Mouse (Mus musculus): ENCODE measurements around the gene Cabin1.

Gene Cabin1

GRCm38 (mm10) chr10:75766856-75767255, 2.7 kb upstream of the Cabin1 start:
- no peak for DNase-seq (ENCODE audit: low spot score)

DNA sequence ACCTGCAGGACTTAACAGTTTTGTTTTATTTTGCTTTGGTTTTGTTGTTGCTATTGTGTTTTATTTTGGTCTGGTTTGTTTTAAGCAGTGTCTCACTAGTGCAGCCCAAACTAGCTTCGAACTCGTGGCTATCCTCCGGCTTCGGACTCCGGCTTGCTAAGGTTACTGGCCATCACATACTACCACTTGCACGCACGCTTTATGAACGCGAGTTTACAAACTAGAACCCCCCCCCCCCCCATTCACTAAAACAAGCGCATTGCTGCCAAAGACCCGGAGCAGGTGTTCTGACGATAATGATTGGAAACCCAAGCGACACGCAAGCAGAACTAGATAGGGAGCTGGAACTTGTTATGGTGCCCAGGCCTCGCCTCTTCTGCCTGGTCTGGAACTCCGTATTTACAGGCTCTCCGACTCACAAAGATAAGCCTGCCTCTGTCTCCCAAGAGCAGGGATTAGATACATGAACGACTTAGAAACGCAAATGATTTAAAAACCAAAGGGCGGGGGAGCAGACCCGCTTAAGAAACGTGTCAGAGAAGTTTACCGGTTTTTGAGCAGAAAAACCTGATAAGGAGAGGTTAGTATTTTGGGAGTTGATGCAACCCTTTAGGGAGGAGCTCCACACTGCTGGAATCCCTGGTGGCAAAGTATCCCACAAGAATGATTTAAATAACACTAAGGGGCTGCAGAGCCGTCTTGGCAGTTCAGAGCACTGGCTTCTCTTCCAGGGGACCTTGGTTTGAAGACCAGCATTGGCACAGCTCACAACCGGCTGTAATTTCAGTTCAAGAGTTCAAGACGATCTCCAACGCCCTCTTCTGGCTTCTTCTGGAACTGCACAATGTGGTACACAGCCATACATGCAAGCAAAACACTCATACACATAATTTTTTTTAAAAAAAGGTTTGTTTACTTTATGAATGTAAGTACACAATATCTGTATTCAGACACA, 655 bp upstream of the Cabin1 start:
- DNase-seq (ENCODE audit: low spot score) = peak; percentile 61

DNA sequence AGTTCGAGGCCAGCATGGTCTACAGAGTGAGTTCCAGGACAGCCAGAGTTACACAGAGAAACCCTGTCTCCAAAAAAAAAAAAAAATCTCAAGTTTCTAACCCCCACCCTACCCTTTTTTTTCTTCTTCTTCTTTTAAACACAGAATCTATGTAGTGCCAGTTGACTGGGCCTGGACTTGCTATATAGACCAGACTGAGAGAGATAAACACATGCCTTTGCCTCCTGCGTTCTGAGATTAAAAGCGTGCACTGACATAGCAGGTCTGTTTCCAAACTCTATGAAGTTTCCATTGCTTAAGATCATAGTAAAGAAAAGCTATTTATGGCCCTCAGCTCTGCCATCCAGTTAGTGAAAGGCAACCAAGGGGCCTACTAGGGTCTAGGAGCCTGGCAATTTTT, 1.7 kb downstream of the Cabin1 start:
- DNase-seq (ENCODE audit: low spot score) = no peak

DNA sequence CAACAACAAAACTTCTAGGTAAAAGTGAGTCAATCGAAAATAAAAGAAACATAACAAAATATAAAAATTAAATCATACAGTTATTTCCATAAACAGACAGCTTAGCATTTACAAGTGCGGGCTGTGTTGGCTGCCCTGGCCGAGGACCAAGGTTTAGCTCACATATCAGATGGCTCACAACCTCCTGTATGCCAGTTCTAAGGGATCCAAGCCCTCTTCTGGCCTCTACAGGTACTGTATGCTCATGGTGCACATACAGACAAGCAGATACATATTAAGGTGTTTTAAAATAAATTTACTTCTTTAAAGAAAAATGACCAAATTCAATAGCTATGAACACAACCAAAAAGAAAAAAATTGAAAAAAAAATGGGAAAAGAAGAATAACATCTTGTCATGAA, 3.8 kb downstream of the Cabin1 start:
- no peak for DNase-seq (ENCODE audit: low spot score)

- no peak for DNase-seq (ENCODE audit: low spot score)
Observed at GRCm38 (mm10) chr10:75756719-75757118, 7.4 kb downstream of the Cabin1 start.

GRCm38 (mm10) chr10:75744017-75744416, 20.1 kb downstream of the Cabin1 start:
- peak; percentile 76 for DNase-seq (ENCODE audit: low spot score)

DNA sequence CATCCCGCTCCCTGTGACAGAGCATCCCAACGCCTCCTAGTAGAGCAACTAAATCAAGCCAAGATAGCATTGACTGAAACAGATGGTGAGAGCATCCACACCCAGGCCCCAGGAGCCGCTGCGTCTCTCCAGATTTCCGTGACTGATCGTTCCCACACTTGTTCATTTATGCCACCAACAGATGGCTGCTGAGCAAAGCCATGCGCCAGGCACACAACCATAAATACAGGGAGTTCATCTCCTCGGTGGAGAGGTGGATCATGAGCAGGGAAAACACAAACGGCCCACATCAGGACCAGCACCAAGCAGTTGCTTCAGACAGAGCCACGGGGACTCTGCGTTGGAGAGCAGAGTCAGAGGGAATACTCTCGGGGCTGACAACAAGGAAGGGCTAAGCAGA, 20.8 kb downstream of the Cabin1 start:
- no peak for DNase-seq (ENCODE audit: low spot score)

DNA sequence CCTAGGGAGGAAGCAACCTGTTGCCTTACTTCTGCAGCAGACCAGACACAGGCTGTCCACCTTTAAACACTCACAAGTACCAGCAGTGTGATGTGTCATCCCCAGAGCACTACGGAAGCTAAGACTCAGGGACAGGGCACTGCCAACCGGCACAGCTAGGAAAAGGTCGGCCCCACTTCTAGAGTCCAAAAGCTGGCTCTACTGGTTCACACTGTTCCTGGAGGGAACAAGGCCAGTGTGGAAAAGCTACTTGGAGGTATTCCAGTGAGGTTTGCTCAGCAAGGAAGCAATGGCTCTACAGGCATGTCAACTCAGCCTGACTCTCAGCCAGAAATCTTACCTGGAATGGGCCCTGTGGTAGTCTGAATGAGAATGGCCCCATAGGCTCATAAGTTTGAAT, 23.3 kb downstream of the Cabin1 start:
- no peak for DNase-seq (ENCODE audit: low spot score)

- no peak for DNase-seq (ENCODE audit: low spot score)
Observed at GRCm38 (mm10) chr10:75725449-75725848, 38.7 kb downstream of the Cabin1 start.

DNA sequence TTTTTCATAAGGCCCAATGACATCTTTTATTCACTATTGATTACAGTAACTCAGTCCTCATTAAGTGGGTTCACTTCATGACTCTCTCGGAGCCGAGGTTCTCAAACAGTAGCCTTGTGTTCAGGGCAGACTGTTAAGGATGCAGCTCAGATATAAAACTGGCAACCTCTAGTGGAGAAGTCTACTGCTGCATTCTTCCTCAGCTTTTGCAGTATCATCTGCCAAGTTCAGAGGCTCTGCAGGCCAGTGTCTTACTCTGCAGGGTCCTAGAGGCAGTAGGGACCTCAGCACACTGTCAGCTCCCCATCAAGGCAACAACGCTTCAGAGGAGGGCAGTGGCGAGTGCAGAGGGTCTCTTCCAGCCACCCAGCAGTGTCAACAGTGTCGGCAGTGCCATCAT, 43.9 kb downstream of the Cabin1 start:
- no peak for DNase-seq (ENCODE audit: low spot score)

DNA sequence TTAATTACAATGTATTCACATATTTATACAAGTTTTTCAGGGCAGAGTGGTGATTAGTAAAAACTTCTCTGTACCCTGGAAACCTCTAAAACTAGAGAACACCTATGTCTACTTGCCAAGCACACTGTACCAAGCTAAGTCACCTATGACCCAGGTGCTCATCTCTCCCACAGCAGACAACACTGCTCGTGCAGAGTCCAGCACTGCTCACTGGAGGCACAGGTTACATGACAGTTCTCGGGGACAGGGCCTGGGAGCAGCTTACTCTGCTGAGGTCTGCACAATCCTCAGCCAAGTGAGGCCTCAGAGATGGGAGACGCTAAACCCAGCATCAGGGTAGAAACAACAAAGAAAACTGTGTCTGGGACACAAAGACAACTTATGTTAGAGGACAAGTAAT, 49.3 kb downstream of the Cabin1 start:
- no peak for DNase-seq (ENCODE audit: low spot score)

DNA sequence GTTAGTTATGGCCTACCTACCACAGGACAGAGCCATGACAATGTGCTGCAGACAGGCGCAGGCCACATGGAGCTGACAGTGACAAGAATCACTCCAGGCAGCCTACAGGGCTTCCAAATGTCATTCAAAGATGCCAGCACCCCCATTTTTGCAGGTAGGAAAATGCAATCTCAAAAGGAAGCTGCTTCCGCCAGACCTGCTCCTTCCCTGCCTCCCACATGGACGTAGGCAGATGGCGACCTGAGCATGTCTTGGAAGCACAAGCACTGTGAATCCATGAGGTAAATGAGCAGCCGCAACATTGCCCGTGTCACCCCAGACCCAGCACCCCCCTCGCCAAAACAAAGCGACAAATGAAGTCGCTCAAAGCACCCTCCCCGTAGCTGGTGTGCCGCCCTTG, 51.1 kb downstream of the Cabin1 start:
- no peak for DNase-seq (ENCODE audit: low spot score)

GRCm38 (mm10) chr10:75710210-75710609, 53.9 kb downstream of the Cabin1 start:
- DNase-seq (ENCODE audit: low spot score) = no peak

GRCm38 (mm10) chr10:75709261-75709660, 54.9 kb downstream of the Cabin1 start:
- DNase-seq (ENCODE audit: low spot score) = no peak

DNA sequence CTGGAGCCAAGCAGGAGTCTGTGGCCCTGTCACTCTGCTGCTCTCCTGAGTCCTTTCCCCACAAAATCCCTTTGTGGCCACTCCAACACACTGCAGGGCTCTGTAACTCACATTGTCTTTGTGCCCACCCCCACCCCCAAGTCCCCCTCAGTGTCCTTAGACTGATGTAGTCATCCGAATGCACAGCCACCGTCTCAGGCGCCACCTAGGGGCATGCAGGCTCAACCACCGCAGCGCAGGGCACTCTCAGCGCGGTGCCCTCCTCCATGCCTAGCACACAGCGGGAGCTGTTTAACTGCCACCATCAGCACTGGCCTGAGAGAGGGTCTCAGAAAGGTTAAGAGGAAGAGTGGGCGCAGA, 55.5 kb downstream of the Cabin1 start:
- no peak for DNase-seq (ENCODE audit: low spot score)

GRCm38 (mm10) chr10:75707901-75708632, 56.1 kb downstream of the Cabin1 start:
- no peak for DNase-seq (ENCODE audit: low spot score)

DNA sequence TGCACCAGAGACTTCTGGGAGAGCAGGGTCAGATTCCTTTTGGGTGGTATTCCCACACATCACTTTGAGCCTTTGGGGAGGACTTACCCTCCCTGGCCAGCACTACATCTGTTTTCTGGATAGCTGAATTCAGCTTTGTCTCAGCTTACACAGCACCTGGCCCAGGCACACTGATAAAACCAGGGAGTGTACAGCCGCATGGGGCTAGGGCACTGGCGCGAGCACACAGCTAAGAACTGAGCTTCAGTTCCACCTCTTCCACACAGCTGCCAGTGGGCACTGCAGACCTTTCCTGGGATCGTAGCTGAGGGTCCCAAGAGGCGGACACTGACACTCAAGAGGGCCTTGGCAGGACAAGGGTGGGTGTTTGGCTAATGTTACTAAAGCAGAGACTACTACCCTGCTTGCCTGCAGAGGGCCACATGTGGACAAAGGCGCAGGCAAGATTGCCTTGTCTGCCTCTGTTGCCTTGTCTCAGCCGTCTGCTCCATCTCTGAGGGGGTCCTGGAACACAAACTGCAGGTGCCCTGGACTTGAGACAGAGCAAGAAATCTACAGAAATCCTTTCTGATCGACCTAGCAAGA, 57.4 kb downstream of the Cabin1 start:
- DNase-seq (ENCODE audit: low spot score) = no peak

DNA sequence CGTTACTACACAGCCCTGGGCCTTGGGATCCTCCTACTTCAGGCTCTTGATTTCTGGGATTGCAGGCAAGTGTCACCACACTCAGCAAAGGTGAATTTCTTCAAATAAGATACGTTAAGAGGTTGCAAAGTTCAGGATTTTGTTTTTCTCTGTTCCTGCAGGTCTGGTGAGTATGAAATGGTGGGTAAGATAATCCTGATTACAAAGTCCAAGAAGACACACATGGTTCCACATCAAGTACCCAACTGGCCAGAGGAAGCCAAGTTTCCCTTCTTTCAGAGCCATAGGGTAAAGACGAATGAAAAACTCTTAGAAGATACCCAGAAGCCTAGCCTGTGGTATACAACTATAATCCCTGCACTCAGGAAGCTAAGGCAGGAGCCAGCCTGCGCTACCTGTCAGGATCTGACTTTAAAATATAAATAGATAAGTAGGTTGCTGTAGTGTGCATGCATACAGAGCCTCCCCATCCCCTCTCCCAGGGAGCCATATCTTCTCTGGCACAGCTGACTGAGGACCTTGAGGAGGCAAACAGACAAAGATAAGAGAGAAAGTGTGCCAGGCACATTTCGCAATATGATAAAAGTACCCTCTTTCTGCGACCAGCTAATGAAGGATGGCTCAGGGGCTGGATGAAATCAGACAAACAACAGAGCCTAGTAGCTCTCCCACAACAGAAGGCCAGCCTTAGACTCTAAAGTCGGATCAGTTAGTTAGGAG, 58.3 kb downstream of the Cabin1 start:
- no peak for DNase-seq (ENCODE audit: low spot score)

DNA sequence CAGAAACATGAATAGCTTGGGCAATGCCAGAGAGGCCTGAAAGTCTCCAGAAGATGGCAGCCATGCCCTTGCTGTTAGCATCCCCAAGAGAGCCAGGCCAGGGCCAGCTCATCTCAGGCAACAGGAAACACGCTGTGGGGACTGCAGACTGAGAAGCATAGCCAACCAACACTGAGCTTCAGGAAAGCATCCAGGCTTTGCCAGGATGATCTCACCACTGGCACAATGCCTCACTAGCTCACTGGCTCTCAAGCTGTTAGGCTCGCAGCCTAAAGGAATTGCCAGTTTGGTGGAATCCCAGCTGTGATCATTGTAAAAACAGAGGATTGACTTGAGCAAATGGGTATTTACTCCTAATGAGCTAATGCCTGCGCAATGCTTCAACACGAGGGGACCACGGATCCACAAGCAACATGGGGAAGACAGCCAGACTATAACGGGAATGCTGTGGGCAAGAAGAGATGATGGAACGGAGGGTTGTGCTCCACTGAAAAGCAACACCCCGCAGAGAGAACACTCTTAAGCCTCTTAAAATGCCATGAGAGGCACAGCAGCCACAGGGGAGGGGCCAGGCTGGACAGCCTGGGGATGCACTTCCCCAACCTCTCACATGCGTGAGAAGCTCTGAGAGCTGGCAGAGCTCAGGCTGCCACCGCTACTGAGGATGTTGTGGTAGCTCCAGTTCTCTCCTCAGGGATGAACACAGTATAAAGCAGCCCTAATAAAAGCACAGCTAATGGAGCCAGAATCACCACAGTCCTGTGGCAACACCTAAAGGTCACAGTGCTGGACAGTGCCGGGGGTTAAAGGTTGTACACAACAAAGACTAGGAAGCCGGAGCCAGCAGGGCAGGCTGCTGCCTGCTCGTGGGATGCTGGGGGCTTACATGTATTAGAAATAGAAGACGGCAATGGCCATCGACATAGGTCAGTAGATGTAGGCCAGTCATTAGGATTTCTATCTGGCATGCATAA, 59.6 kb downstream of the Cabin1 start:
- DNase-seq (ENCODE audit: low spot score) = peak; percentile 85

DNA sequence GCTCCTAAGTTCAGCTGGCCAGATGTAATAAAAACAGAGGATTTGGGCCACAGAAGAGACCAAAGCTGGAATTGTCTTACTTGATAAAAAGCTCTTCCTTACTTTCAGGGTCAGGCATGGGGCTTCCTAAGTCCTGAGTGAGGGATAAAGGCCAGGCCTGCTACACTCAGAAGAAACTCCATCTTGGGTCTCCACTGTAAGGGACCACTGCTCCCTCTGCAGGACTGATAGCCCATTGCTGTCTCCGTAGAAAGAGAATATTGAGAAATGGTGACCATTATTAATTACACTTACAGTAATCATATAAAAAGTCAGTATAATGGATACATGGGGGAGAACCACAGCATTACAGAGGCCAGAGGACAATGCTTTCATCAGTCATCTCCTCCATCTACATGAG, 60.6 kb downstream of the Cabin1 start:
- peak; percentile 21 for DNase-seq (ENCODE audit: low spot score)

DNA sequence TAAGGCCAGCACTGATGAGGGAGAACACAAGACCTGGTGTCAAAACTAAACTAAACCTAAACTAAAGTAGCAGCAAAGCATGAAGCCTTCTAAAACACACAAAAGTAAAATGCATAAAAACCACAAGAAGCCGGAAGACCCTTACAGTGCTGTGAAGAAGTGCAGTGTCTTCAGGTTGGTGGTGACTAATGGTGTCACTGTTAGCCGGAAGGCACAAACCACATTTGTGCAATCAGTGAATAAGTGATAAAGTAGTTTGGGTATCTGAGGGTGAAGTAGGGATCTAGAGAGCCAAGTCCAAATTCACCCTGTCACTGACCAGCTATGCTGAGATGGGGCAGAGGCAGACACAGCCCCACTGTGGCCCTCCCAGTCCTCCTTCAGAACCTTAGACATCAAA, 61.6 kb downstream of the Cabin1 start:
- no peak for DNase-seq (ENCODE audit: low spot score)
